Mouse (Mus musculus): Measurements from ENCODE around the gene Slc9a8. TPM values are rescaled to one million over a fixed set of nuclear protein-coding genes. Genes with fewer than 3 reads are reported as not detected.

The Slc9a8 gene
- total RNA-seq, 1 experiment from 2014 or later: 32.1 TPM

DNA sequence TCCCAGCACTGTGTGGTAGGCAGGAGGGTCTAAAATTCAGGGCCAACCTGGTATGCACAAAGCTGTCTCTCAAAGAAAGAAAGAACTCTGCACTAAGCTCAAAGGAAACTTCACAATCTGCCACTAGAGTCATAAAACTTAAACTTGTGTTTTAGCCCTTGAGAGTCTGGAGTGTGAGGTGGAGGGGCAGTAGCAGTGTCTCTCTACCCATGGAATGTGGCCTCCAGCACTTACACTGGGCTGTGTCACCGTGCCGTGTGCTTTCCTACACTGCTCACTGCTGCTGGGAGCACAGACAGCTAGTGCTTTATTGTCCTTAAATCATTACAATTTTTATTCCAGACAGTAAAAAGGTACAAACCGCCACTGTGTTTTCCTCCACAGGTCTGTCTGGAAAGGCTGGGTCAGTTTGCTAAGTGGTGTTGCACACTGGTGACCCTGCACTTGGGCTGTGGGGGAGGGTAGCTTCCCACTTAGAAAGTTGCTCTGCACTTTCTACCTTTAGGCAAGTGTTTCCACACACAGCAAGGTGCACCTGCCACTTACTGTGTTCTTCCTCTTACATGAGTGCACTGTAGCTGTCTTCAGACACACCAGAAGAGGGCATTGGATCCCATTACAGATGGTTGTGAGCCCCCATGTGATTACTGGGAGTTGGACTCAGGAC, 86.3 kb downstream of the Slc9a8 start:
- DNase-seq: no peak

DNA sequence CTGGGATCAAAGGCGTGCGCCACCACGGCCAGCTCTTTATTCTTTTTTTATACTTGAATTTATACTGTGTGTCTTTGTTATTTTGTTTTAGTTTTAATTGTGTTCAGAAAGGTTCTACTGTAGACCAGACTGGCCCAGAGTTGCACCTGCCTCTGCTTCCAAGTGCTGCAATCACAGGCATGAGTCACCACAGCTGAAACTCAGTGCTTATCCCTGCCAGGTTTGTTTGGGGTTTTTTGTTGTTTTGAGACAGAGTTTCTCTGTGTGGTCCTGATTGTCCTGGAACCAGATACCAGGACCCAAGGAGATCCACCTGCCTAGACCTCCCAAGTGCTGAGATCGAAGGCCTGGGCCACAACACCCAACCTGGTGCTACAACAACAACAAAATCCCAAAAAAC, 87.1 kb downstream of the Slc9a8 start:
- no peak for DNase-seq

DNA sequence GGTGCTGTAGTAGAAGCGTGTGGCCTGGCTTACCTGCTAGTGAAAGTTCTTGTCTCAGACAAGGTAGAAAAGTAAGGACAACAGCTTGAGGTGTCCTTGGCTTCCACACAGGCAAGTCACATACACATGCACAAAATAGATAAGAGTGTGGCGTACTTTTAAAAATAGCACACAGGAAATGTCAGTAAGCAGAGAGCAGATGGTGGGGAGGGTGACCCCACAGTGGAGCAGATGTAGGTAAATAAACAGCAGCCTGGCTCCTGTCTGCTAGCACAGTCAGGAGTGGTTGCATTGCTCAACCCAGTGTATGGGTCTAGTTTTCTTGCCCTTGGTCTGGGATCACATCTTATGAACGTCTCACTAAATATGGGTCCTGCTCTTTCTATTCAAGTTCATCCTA, 89.0 kb downstream of the Slc9a8 start:
- DNase-seq: no peak

DNA sequence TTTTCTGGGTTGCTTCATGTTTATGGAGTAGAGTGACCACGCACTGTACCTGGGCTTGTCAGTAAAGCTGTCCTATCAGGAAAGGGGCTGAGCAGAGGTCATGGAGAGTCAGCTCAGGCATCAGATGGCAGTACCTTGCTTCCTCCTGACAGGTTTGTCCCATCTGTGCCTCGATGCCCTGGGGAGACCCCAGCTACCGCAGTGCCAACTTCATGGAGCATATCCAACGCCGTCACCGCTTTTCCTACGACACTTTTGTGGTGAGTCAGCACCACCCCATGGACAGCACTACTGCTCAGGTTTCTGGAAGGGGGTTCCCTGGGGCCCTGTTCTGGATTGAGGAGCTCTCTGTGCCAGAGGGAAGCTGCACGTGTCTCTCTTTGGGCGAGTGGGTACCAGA, 90.9 kb downstream of the Slc9a8 start:
- DNase-seq: no peak

DNA sequence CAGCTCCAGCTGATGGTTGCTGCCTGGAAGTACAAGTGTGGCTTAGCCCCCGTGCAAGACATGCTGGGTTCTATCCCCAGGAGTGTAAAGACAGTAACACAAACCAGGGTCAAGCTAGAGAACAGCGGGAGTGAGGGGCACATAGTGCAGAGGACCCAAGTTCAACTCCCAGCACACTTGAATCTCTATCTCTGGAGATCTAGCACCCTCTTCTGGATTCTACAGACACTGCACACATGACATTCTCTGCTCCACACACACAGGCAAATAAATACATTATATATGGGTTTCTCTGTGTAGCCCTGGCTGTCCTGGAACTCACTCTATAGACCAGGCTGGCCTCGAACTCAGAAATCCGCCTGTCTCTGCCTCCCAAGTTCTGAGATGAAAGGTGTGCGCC, 91.5 kb downstream of the Slc9a8 start:
- no peak for DNase-seq

DNA sequence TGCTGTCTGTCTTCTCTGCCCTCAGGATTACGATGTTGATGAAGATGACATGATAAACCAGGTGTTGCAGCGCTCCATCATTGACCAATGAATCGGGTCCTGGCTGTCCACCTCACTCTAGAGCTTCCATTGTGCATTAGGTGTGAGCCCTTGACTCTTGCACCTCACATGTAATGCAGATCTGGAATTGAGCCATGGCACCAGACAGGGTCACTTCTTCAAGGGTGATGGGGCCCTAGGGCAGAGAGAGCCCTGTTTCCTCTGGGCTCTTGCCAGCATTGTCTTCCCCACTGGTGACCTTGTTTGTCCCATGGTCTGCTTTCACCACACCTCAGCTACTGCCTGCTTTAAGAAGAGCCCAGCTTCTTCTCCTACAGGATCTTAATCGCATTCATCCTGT, 93.1 kb downstream of the Slc9a8 start:
- DNase-seq: no peak

DNA sequence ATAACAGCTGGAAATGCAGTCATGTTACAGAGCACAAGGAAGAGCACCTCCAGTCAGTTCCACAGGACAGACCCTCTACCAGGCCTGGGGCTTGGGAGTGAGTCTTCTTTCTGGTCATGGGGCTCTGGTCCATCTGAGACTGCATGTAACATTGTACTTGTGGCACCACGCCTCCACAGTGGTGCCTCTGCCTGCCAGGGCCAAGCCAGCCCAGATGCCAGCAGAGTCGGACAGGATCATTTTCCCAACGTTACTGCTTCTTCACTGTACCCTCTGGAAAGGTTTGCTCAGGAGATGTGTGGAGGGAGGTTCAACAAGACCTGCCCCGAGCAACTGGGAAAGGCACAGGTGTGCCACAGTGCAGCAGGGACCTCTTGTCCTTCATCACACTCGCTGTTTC, 94.2 kb downstream of the Slc9a8 start:
- no peak for DNase-seq

DNA sequence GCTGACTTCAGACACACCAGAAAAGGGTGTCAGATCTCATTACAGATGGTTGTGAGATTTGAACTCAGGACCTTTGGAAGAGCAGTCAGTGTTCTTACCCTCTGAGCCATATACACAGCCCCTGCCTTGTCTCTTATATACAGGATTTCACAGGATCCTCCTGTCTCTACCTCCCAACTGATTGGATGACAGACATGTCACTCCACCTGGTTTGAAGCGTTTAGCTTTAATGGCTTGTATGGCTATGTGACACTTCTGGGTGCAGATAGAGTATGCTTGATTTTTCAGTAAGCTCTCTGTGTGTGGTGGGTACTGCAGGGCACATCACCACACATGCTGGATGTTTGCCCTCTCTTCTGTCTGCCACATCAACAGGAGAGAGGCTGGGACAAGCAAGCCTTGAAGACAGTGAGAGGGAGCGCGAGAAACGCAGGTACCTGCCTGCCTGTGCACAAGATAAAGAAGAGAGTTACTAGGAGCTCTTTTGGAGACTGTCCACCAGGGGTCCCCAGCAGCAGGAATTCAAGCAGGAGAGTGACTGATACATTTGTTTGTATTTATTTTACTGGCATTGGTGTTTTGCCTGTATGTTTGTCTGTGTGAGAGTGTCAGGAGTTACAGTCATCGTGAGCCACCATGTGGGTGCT, 98.2 kb downstream of the Slc9a8 start:
- DNase-seq: no peak

Other genes with a start within 250 kb of the Slc9a8 start
- gene Kcnb1, start 231.6 kb upstream of the Slc9a8 start, total RNA-seq (2021): 16.4 and 22.1 TPM in 2 replicates
- gene Ptgis, start 181.1 kb upstream of the Slc9a8 start, total RNA-seq (2021): 17.1 and 20.4 TPM in 2 replicates
- 75.6 and 77.7 TPM in 2 replicates for gene B4galt5, start 72.5 kb upstream of the Slc9a8 start, total RNA-seq (2021)
- gene Rnf114, start 70.9 kb downstream of the Slc9a8 start, total RNA-seq (2021): 57.6 and 62.9 TPM in 2 replicates
- gene Spata2, start 71.2 kb downstream of the Slc9a8 start, total RNA-seq (2021): 30.1 and 32.5 TPM in 2 replicates
- gene Snai1, start 116.5 kb downstream of the Slc9a8 start, total RNA-seq (2021): 7.2 and 10.6 TPM in 2 replicates
- gene Ube2v1, start 210.4 kb downstream of the Slc9a8 start, total RNA-seq (2021): 172 and 174 TPM in 2 replicates
- 19.2 and 23.8 TPM in 2 replicates for gene Gm20431, start 239.8 kb downstream of the Slc9a8 start, total RNA-seq (2021)